Mouse (Mus musculus): Measurements from ENCODE around the gene Plod1. TPM values are rescaled to one million over a fixed set of nuclear protein-coding genes. Genes with fewer than 3 reads are reported as not detected.

Plod1 gene
- 41.7 and 46.3 TPM in 2 replicates for polyA plus RNA-seq (2016; fragmentation: Nextera tagmentation; extraction: Ambion mirVana)

- H3K4me2 ChIP-seq (replicated peaks) = peak within 1 kb of the TSS; percentile 81
- H3K27ac ChIP-seq = peak within 1 kb of the TSS; percentile 68; the same call in 1 of the 2 replicates
- H3K27me3 ChIP-seq = no peaks in the 10 kb centered on the region
- under 1% methylated on average over 47 of the region's 51 CpGs for WGBS
- H3K9me3 ChIP-seq (replicated peaks) = no peaks in the 10 kb centered on the region
- peak within 1 kb of the TSS; percentile 62 for H3K4me3 ChIP-seq
- peaks cover 13% of the 10 kb centered on the region for H3K4me1 ChIP-seq
- ATAC-seq (ENCODE audit: low FRiP score) = peak; percentile 40
- H3K9ac ChIP-seq = peak within 1 kb of the TSS; percentile 77
- H3K36me3 ChIP-seq = no peaks in the 10 kb centered on the region
Observed at GRCm38 (mm10) chr4:147936331-147936954, at the start of gene Plod1. Gene Plod1 (minus strand): TSS chr4:147936767.

- no peaks in the 10 kb centered on the region for H3K4me1 ChIP-seq
- no peak within 1 kb of the TSS for H3K27ac ChIP-seq
- no peak for ATAC-seq (ENCODE audit: low FRiP score)
- H3K36me3 ChIP-seq = no peaks in the 10 kb centered on the region
- no peaks in the 10 kb centered on the region for H3K27me3 ChIP-seq
- no peaks in the 10 kb centered on the region for H3K9me3 ChIP-seq (replicated peaks)
- no peak within 1 kb of the TSS for H3K4me2 ChIP-seq (replicated peaks)
- H3K4me3 ChIP-seq = no peak within 1 kb of the TSS
- 37% methylated on average over 20 of the region's 20 CpGs for WGBS
- no peak within 1 kb of the TSS for H3K9ac ChIP-seq
Observed at GRCm38 (mm10) chr4:147985205-147986132, 48.9 kb upstream of the Plod1 start, which contains the start of gene Nppb. Gene Nppb (plus strand): TSS chr4:147985788.

- H3K36me3 ChIP-seq = no peaks in the 10 kb centered on the region
- no peak overlapping the region for H3K4me3 ChIP-seq
- no peak overlapping the region for H3K27ac ChIP-seq
- 76% methylated on average over 7 of the region's 7 CpGs for WGBS
- H3K9ac ChIP-seq = no peak overlapping the region
- no peak overlapping the region for H3K4me2 ChIP-seq (replicated peaks)
- H3K27me3 ChIP-seq = no peaks in the 10 kb centered on the region
- no peak for ATAC-seq (ENCODE audit: low FRiP score)
- no peaks in the 10 kb centered on the region; the same call in 1 of the 2 replicates for H3K9me3 ChIP-seq (replicated peaks)
- H3K4me1 ChIP-seq = no peaks in the 10 kb centered on the region
Observed at GRCm38 (mm10) chr4:147979441-147979860, 42.9 kb upstream of the Plod1 start.

- 93% methylated on average over 6 of the region's 6 CpGs for WGBS
- H3K9me3 ChIP-seq (replicated peaks) = no peaks in the 10 kb centered on the region; the same call in 1 of the 2 replicates
- H3K36me3 ChIP-seq = no peaks in the 10 kb centered on the region
- H3K4me1 ChIP-seq = no peaks in the 10 kb centered on the region
- H3K4me2 ChIP-seq (replicated peaks) = no peak overlapping the region
- no peak for ATAC-seq (ENCODE audit: low FRiP score)
- no peaks in the 10 kb centered on the region for H3K27me3 ChIP-seq
- no peak overlapping the region for H3K9ac ChIP-seq
- no peak overlapping the region for H3K4me3 ChIP-seq
- no peak overlapping the region for H3K27ac ChIP-seq
Observed at GRCm38 (mm10) chr4:147978391-147978790, 41.8 kb upstream of the Plod1 start.

- H3K27ac ChIP-seq = no peak overlapping the region
- ATAC-seq (ENCODE audit: low FRiP score) = no peak
- no peaks in the 10 kb centered on the region for H3K27me3 ChIP-seq
- H3K9ac ChIP-seq = no peak overlapping the region
- no peak overlapping the region for H3K4me2 ChIP-seq (replicated peaks)
- 82% methylated on average over 4 of the region's 4 CpGs for WGBS
- no peak overlapping the region for H3K4me3 ChIP-seq
- H3K36me3 ChIP-seq = no peaks in the 10 kb centered on the region
- no peaks in the 10 kb centered on the region for H3K4me1 ChIP-seq
- H3K9me3 ChIP-seq (replicated peaks) = no peaks in the 10 kb centered on the region; the same call in 1 of the 2 replicates
Observed at GRCm38 (mm10) chr4:147977726-147978125, 41.2 kb upstream of the Plod1 start.

GRCm38 (mm10) chr4:147976237-147976636 is 39.7 kb upstream of the Plod1 start:
- H3K27ac ChIP-seq = no peak overlapping the region
- H3K9ac ChIP-seq = no peak overlapping the region
- no peak overlapping the region for H3K4me3 ChIP-seq
- no peaks in the 10 kb centered on the region for H3K27me3 ChIP-seq
- H3K4me2 ChIP-seq (replicated peaks) = no peak overlapping the region
- ATAC-seq (ENCODE audit: low FRiP score) = no peak
- H3K4me1 ChIP-seq = no peaks in the 10 kb centered on the region
- WGBS = 76% methylated on average over 3 of the region's 3 CpGs
- H3K9me3 ChIP-seq (replicated peaks) = no peaks in the 10 kb centered on the region; the same call in 1 of the 2 replicates
- H3K36me3 ChIP-seq = no peaks in the 10 kb centered on the region

GRCm38 (mm10) chr4:147969337-147969736 is 32.8 kb upstream of the Plod1 start:
- Histone ChIP-seq H3K4me3 (no peak overlapping the region), H3K4me2 (replicated peaks) (no peak overlapping the region), H3K4me1 (no peaks in the 10 kb centered on the region), H3K27me3 (0 out of 2 replicates have a peak, but pooled peaks cover 3% of the 10 kb centered on the region), H3K9me3 (replicated peaks) (no peaks in the 10 kb centered on the region), H3K9ac (no peak overlapping the region), H3K36me3 (no peaks in the 10 kb centered on the region), H3K27ac (no peak overlapping the region)
- no peak for ATAC-seq (ENCODE audit: low FRiP score)
- WGBS = 54% methylated on average over 9 of the region's 9 CpGs

GRCm38 (mm10) chr4:147968816-147969215 is 32.2 kb upstream of the Plod1 start:
- Histone ChIP-seq H3K27ac (no peak overlapping the region), H3K4me2 (replicated peaks) (no peak overlapping the region)
- no peak for ATAC-seq (ENCODE audit: low FRiP score)

GRCm38 (mm10) chr4:147965712-147966111 is 29.1 kb upstream of the Plod1 start:
- ATAC-seq (ENCODE audit: low FRiP score) = no peak
- Histone ChIP-seq H3K9ac (no peak overlapping the region), H3K27me3 (0 out of 2 replicates have a peak, but pooled peaks cover 3% of the 10 kb centered on the region), H3K36me3 (no peaks in the 10 kb centered on the region), H3K4me1 (no peaks in the 10 kb centered on the region), H3K4me2 (replicated peaks) (no peak overlapping the region), H3K27ac (no peak overlapping the region), H3K4me3 (no peak overlapping the region), H3K9me3 (replicated peaks) (no peaks in the 10 kb centered on the region)
- 82% methylated on average over 7 of the region's 7 CpGs for WGBS

More at GRCm38 (mm10) chr4:147968816-147969215, 32.2 kb upstream of the Plod1 start:
- H3K9ac ChIP-seq = no peak overlapping the region
- no peaks in the 10 kb centered on the region for H3K9me3 ChIP-seq (replicated peaks)
- H3K4me1 ChIP-seq = no peaks in the 10 kb centered on the region
- no peak overlapping the region for H3K4me3 ChIP-seq
- 77% methylated on average over 2 of the region's 2 CpGs for WGBS
- no peaks in the 10 kb centered on the region for H3K36me3 ChIP-seq
- H3K27me3 ChIP-seq = 0 out of 2 replicates have a peak, but pooled peaks cover 3% of the 10 kb centered on the region

- H3K4me3 ChIP-seq = no peak overlapping the region
Observed at GRCm38 (mm10) chr4:147963623-147964022, 27.1 kb upstream of the Plod1 start.

GRCm38 (mm10) chr4:147962781-147963180 is 26.2 kb upstream of the Plod1 start:
- Histone ChIP-seq H3K9ac (no peak overlapping the region), H3K36me3 (no peaks in the 10 kb centered on the region), H3K4me3 (no peak overlapping the region), H3K27ac (no peak overlapping the region), H3K27me3 (no peaks in the 10 kb centered on the region), H3K4me1 (no peaks in the 10 kb centered on the region), H3K4me2 (replicated peaks) (no peak overlapping the region), H3K9me3 (replicated peaks) (no peaks in the 10 kb centered on the region)
- WGBS = 61% methylated on average over 6 of the region's 6 CpGs
- ATAC-seq (ENCODE audit: low FRiP score) = no peak

More at GRCm38 (mm10) chr4:147963623-147964022, 27.1 kb upstream of the Plod1 start:
- no peak for ATAC-seq (ENCODE audit: low FRiP score)
- Histone ChIP-seq H3K27ac (no peak overlapping the region), H3K27me3 (no peaks in the 10 kb centered on the region), H3K4me1 (no peaks in the 10 kb centered on the region), H3K9ac (no peak overlapping the region), H3K4me2 (replicated peaks) (no peak overlapping the region), H3K36me3 (no peaks in the 10 kb centered on the region), H3K9me3 (replicated peaks) (no peaks in the 10 kb centered on the region)
- WGBS = 92% methylated on average over 15 of the region's 15 CpGs
